Mouse (Mus musculus): ENCODE data around the gene Thsd4.

GRCm38 (mm10) chr9:60561641-60562289 lies 39.9 kb upstream of the Thsd4 start:
- TF ChIP-seq POLR2A (IDR thresholded peaks at IDR 0.05; ENCODE audit: insufficient read depth, low read length) (no peak), CTCF (IDR thresholded peaks at IDR 0.05; ENCODE audit: low read depth, low read length) (no peak)
